Mouse (Mus musculus): ENCODE results near the gene Tmem130. TPM values are rescaled to one million over a fixed set of nuclear protein-coding genes. Genes with fewer than 3 reads are reported as not detected.

Gene Tmem130
- total and polyA plus RNA-seq, 2 experiments from 2014 or later = 262 to 379 TPM

GRCm38 (mm10) chr5:144766646-144767045, 5.0 kb upstream of the Tmem130 start:
- WGBS = 76% methylated on average over 11 of the region's 11 CpGs

GRCm38 (mm10) chr5:144766026-144766425, 4.4 kb upstream of the Tmem130 start:
- 79% methylated on average over 7 of the region's 7 CpGs for WGBS

More at GRCm38 (mm10) chr5:144766646-144767045, 5.0 kb upstream of the Tmem130 start:
- Histone ChIP-seq H3K27me3 (ENCODE audit: insufficient read depth, low read length) (no peaks in the 10 kb centered on the region), H3K27ac (ENCODE audit: low read depth, low read length) (no peak overlapping the region), H3K4me1 (ENCODE audit: insufficient read depth) (peaks cover 6% of the 10 kb centered on the region; the same call in 1 of the 2 replicates), H3K36me3 (ENCODE audit: insufficient read depth) (peaks cover 12% of the 10 kb centered on the region), H3K4me3 (ENCODE audit: low read depth, low read length) (no peak overlapping the region), H3K9me3 (ENCODE audit: low read length) (no peaks in the 10 kb centered on the region), H3K9ac (no peak overlapping the region), H3K4me2 (ENCODE audit: low read depth) (no peak overlapping the region)
- DNase-seq = peak; percentile 21
- no peak for TF ChIP-seq CTCF (IDR thresholded peaks at IDR 0.05; ENCODE audit: low read depth)
- no peak for ATAC-seq

GRCm38 (mm10) chr5:144758422-144758821, 3.2 kb downstream of the Tmem130 start:
- peak; percentile 53 for ATAC-seq
- Histone ChIP-seq H3K9ac (no peak overlapping the region; the same call in 1 of the 2 replicates), H3K27ac (ENCODE audit: low read depth, low read length) (peak overlapping the region; percentile 73), H3K4me1 (ENCODE audit: insufficient read depth) (0 out of 2 replicates have a peak, but pooled peaks cover 16% of the 10 kb centered on the region), H3K9me3 (ENCODE audit: low read length) (no peaks in the 10 kb centered on the region), H3K4me3 (ENCODE audit: low read depth, low read length) (no peak overlapping the region), H3K36me3 (ENCODE audit: insufficient read depth) (peaks cover 5% of the 10 kb centered on the region; the same call in 1 of the 2 replicates), H3K4me2 (ENCODE audit: low read depth) (peak overlapping the region; percentile 37), H3K27me3 (ENCODE audit: insufficient read depth, low read length) (no peaks in the 10 kb centered on the region)
- no peak for TF ChIP-seq CTCF (IDR thresholded peaks at IDR 0.05; ENCODE audit: low read depth)
- WGBS = 6% methylated on average over 8 of the region's 8 CpGs
- peak; percentile 70 for DNase-seq

More at GRCm38 (mm10) chr5:144766026-144766425, 4.4 kb upstream of the Tmem130 start:
- ATAC-seq (no peak), DNase-seq (no peak)
- Histone ChIP-seq H3K27me3 (ENCODE audit: insufficient read depth, low read length) (no peaks in the 10 kb centered on the region), H3K4me3 (ENCODE audit: low read depth, low read length) (no peak overlapping the region), H3K27ac (ENCODE audit: low read depth, low read length) (no peak overlapping the region), H3K4me2 (ENCODE audit: low read depth) (no peak overlapping the region), H3K4me1 (ENCODE audit: insufficient read depth) (peaks cover 6% of the 10 kb centered on the region; the same call in 1 of the 2 replicates), H3K9me3 (ENCODE audit: low read length) (no peaks in the 10 kb centered on the region), H3K36me3 (ENCODE audit: insufficient read depth) (peaks cover 6% of the 10 kb centered on the region), H3K9ac (no peak overlapping the region)
- no peak for TF ChIP-seq CTCF (IDR thresholded peaks at IDR 0.05; ENCODE audit: low read depth)

GRCm38 (mm10) chr5:144757402-144757801, 4.2 kb downstream of the Tmem130 start:
- no peak for TF ChIP-seq CTCF (IDR thresholded peaks at IDR 0.05; ENCODE audit: low read depth)
- H3K27me3 ChIP-seq (ENCODE audit: insufficient read depth, low read length) = no peaks in the 10 kb centered on the region
- no peak overlapping the region for H3K4me3 ChIP-seq (ENCODE audit: low read depth, low read length)
- DNase-seq (no peak), ATAC-seq (no peak)
- H3K4me2 ChIP-seq (ENCODE audit: low read depth) = no peak overlapping the region
- no peak overlapping the region for H3K9ac ChIP-seq
- H3K9me3 ChIP-seq (ENCODE audit: low read length) = no peaks in the 10 kb centered on the region
- H3K36me3 ChIP-seq (ENCODE audit: insufficient read depth) = peaks cover 5% of the 10 kb centered on the region; the same call in 1 of the 2 replicates
- 0 out of 2 replicates have a peak, but pooled peaks cover 16% of the 10 kb centered on the region for H3K4me1 ChIP-seq (ENCODE audit: insufficient read depth)
- 86% methylated on average over 9 of the region's 9 CpGs for WGBS
- no peak overlapping the region for H3K27ac ChIP-seq (ENCODE audit: low read depth, low read length)

GRCm38 (mm10) chr5:144755191-144755590, 6.4 kb downstream of the Tmem130 start:
- Histone ChIP-seq H3K9ac (no peak overlapping the region), H3K9me3 (ENCODE audit: low read length) (no peaks in the 10 kb centered on the region), H3K36me3 (ENCODE audit: insufficient read depth) (peaks cover 12% of the 10 kb centered on the region), H3K27me3 (ENCODE audit: insufficient read depth, low read length) (no peaks in the 10 kb centered on the region), H3K4me3 (ENCODE audit: low read depth, low read length) (no peak overlapping the region), H3K4me2 (ENCODE audit: low read depth) (no peak overlapping the region), H3K4me1 (ENCODE audit: insufficient read depth) (0 out of 2 replicates have a peak, but pooled peaks cover 15% of the 10 kb centered on the region), H3K27ac (ENCODE audit: low read depth, low read length) (no peak overlapping the region)
- DNase-seq = no peak
- no peak for TF ChIP-seq CTCF (IDR thresholded peaks at IDR 0.05; ENCODE audit: low read depth)
- WGBS = 80% methylated on average over 10 of the region's 10 CpGs
- no peak for ATAC-seq

GRCm38 (mm10) chr5:144753041-144753440, 8.6 kb downstream of the Tmem130 start:
- no peak overlapping the region for H3K4me3 ChIP-seq (ENCODE audit: low read depth, low read length)
- H3K4me1 ChIP-seq (ENCODE audit: insufficient read depth) = no peaks in the 10 kb centered on the region
- DNase-seq (peak; percentile 59), ATAC-seq (peak; percentile 64; the same call in 1 of the 2 replicates)
- H3K27ac ChIP-seq (ENCODE audit: low read depth, low read length) = no peak overlapping the region
- H3K9me3 ChIP-seq (ENCODE audit: low read length) = no peaks in the 10 kb centered on the region
- H3K9ac ChIP-seq = no peak overlapping the region
- no peak overlapping the region for H3K4me2 ChIP-seq (ENCODE audit: low read depth)
- peak; percentile 75 for TF ChIP-seq CTCF (IDR thresholded peaks at IDR 0.05; ENCODE audit: low read depth)
- 66% methylated on average over 7 of the region's 7 CpGs for WGBS
- no peaks in the 10 kb centered on the region for H3K27me3 ChIP-seq (ENCODE audit: insufficient read depth, low read length)
- H3K36me3 ChIP-seq (ENCODE audit: insufficient read depth) = peaks cover 30% of the 10 kb centered on the region

- H3K4me3 ChIP-seq (ENCODE audit: low read depth, low read length) = no peak overlapping the region
- no peak for TF ChIP-seq CTCF (IDR thresholded peaks at IDR 0.05; ENCODE audit: low read depth)
- no peak for ATAC-seq
These were observed 9.2 kb downstream of the Tmem130 start for GRCm38 (mm10) chr5:144752432-144752831.

More at GRCm38 (mm10) chr5:144752432-144752831, 9.2 kb downstream of the Tmem130 start:
- H3K27me3 ChIP-seq (ENCODE audit: insufficient read depth, low read length) = no peaks in the 10 kb centered on the region
- H3K4me2 ChIP-seq (ENCODE audit: low read depth) = no peak overlapping the region
- H3K27ac ChIP-seq (ENCODE audit: low read depth, low read length) = no peak overlapping the region
- DNase-seq = no peak
- peaks cover 31% of the 10 kb centered on the region for H3K36me3 ChIP-seq (ENCODE audit: insufficient read depth)
- no peaks in the 10 kb centered on the region for H3K4me1 ChIP-seq (ENCODE audit: insufficient read depth)
- WGBS = 18% methylated on average over 5 of the region's 5 CpGs
- H3K9me3 ChIP-seq (ENCODE audit: low read length) = no peaks in the 10 kb centered on the region
- H3K9ac ChIP-seq = no peak overlapping the region

All from forebrain, postnatal 0 days (tissue).